Mouse (Mus musculus): ENCODE data around the gene Gm10260. TPM values are rescaled to one million over a fixed set of nuclear protein-coding genes. Genes with fewer than 3 reads are reported as not detected.

Gm10260 gene
- polyA plus RNA-seq, 1 experiment from 2014 or later: 10.9 TPM

DNA sequence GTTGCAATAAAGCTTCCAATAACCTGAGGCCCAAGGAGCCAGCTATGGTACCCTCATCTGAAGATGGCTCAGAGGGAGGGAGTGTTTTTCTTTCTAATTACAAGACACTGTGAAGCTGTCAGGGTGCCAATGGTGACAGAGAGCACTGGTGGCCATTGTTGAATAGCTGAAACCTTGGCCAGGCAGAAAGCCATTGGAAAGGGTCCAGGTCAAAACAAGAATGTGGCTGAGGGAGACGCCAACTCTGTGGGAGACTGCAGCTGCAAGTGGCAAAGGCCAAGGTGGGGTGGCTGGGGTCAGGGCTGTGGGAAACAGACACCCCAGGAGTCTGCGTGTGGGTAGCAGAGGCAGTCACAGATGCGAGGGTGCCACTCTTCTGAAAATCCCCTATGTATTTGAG lies 16.3 kb upstream of the Gm10260 start:
- peaks cover 9% of the 10 kb centered on the region; the same call in 1 of the 2 replicates for H3K4me1 ChIP-seq (ENCODE audit: control insufficient read depth, insufficient read depth, low read length)
- DNase-seq (ENCODE audit: low spot score): no peak
- no peak overlapping the region for H3K4me2 ChIP-seq (ENCODE audit: low read depth, low read length)
- H3K4me3 ChIP-seq (ENCODE audit: low read depth, low read length): no peak overlapping the region
- H3K9ac ChIP-seq (ENCODE audit: low read depth, low read length): no peak overlapping the region
- WGBS: 59% methylated on average over 3 of the region's 3 CpGs
- H3K27ac ChIP-seq (replicated peaks; ENCODE audit: low read depth, low read length): no peak overlapping the region
- no peak for ATAC-seq (ENCODE audit: low read depth)
- no peaks in the 10 kb centered on the region for H3K27me3 ChIP-seq (replicated peaks; ENCODE audit: control insufficient read depth, insufficient read depth, low read length)
- no peaks in the 10 kb centered on the region for H3K36me3 ChIP-seq (ENCODE audit: control insufficient read depth, insufficient read depth, low read length)
- no peaks in the 10 kb centered on the region for H3K9me3 ChIP-seq (ENCODE audit: control insufficient read depth, low read length)

DNA sequence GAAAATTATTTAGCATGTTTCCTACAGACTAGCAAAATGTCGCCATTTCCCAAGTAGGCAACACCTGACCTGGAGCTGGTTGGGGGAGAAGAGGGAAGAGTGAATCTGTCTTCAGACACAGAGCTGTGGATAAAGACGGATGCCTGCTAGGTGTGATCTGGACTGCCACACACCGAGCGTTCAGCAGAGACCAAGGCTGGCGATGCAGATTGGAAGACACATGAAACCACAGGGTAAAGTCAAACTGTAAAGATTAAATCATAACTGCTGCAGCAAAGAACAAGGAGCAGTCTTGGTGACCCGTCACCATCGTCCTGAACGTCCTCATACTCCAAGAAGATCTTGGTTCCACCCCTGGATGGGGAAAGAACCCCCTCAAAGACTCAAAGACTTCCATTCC lies 15.5 kb upstream of the Gm10260 start:
- DNase-seq (ENCODE audit: low spot score): no peak
- Histone ChIP-seq H3K4me2 (ENCODE audit: low read depth, low read length) (no peak overlapping the region), H3K4me1 (ENCODE audit: control insufficient read depth, insufficient read depth, low read length) (peaks cover 9% of the 10 kb centered on the region; the same call in 1 of the 2 replicates), H3K36me3 (ENCODE audit: control insufficient read depth, insufficient read depth, low read length) (no peaks in the 10 kb centered on the region), H3K9ac (ENCODE audit: low read depth, low read length) (no peak overlapping the region), H3K27me3 (replicated peaks; ENCODE audit: control insufficient read depth, insufficient read depth, low read length) (no peaks in the 10 kb centered on the region), H3K27ac (replicated peaks; ENCODE audit: low read depth, low read length) (no peak overlapping the region), H3K9me3 (ENCODE audit: control insufficient read depth, low read length) (no peaks in the 10 kb centered on the region), H3K4me3 (ENCODE audit: low read depth, low read length) (no peak overlapping the region)
- 93% methylated on average over 8 of the region's 8 CpGs for WGBS
- ATAC-seq (ENCODE audit: low read depth): no peak

DNA sequence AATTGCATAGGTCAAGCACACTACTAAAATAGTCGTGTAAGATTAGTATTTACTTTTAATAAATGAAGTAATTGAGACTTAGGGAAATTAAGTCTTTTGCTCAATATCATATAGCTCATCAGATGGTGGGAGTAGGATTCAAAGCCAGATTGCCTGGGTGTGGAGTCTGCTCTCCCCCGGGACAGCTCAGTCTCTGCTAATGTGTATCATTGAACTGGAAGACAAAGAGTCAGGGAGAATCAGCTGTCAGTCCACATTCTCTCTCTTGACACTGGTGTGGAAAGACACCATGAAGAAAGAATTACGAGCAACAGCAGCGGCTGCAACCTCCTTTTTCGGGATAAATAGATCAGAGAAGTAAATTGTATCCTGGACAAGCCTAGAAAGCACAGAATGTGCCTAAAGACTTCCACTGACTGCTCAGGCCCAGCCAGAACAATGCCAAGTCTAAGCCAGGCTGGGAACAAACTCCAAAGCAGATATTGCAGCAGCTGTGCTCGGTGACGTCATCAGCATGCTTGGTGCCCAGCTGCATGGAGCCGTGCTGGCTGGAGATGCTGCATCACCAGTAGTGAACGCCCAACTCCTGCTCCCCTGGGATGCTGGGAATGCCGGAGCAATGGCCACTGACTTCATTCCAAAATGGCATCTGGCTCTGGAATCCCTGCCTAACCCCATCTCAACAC lies 14.5 kb upstream of the Gm10260 start:
- H3K27me3 ChIP-seq (replicated peaks; ENCODE audit: control insufficient read depth, insufficient read depth, low read length): no peaks in the 10 kb centered on the region
- H3K36me3 ChIP-seq (ENCODE audit: control insufficient read depth, insufficient read depth, low read length): no peaks in the 10 kb centered on the region
- no peak overlapping the region for H3K4me2 ChIP-seq (ENCODE audit: low read depth, low read length)
- DNase-seq (ENCODE audit: low spot score) (peak; percentile 89), ATAC-seq (ENCODE audit: low read depth) (peak; percentile 89)
- peaks cover 4% of the 10 kb centered on the region; the same call in 1 of the 2 replicates for H3K4me1 ChIP-seq (ENCODE audit: control insufficient read depth, insufficient read depth, low read length)
- 61% methylated on average over 10 of the region's 10 CpGs for WGBS
- H3K27ac ChIP-seq (replicated peaks; ENCODE audit: low read depth, low read length): 0 out of 2 replicates have a peak overlapping the region, but pooled peaks have one; percentile 34
- H3K4me3 ChIP-seq (ENCODE audit: low read depth, low read length): no peak overlapping the region
- H3K9ac ChIP-seq (ENCODE audit: low read depth, low read length): no peak overlapping the region
- H3K9me3 ChIP-seq (ENCODE audit: control insufficient read depth, low read length): no peaks in the 10 kb centered on the region

DNA sequence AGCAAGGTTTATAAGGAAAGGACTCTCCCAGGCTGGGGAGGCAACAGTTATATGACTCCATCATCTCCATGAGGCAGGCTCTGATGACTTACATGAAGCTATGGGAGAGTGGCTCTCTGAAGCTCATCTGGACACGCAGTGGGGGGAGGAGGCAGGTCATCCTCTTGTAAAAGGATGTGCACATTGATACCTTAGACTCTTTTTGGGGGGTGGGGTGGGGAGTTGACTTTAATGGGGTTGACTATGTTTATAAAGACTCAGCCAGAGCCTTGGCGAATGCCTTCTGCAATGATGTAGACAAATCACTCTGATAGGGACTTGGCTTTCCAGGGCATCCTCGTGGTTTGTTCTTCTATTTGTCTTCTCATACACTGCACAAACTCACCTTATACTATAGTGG lies 8.8 kb upstream of the Gm10260 start:
- ATAC-seq (ENCODE audit: low read depth) (no peak), DNase-seq (ENCODE audit: low spot score) (no peak)
- Histone ChIP-seq H3K36me3 (ENCODE audit: control insufficient read depth, insufficient read depth, low read length) (no peaks in the 10 kb centered on the region), H3K27ac (replicated peaks; ENCODE audit: low read depth, low read length) (no peak overlapping the region), H3K9ac (ENCODE audit: low read depth, low read length) (no peak overlapping the region), H3K4me1 (ENCODE audit: control insufficient read depth, insufficient read depth, low read length) (peaks cover 10% of the 10 kb centered on the region), H3K27me3 (replicated peaks; ENCODE audit: control insufficient read depth, insufficient read depth, low read length) (no peaks in the 10 kb centered on the region), H3K9me3 (ENCODE audit: control insufficient read depth, low read length) (no peaks in the 10 kb centered on the region), H3K4me3 (ENCODE audit: low read depth, low read length) (no peak overlapping the region), H3K4me2 (ENCODE audit: low read depth, low read length) (no peak overlapping the region)
- 82% methylated on average over 3 of the region's 3 CpGs for WGBS

DNA sequence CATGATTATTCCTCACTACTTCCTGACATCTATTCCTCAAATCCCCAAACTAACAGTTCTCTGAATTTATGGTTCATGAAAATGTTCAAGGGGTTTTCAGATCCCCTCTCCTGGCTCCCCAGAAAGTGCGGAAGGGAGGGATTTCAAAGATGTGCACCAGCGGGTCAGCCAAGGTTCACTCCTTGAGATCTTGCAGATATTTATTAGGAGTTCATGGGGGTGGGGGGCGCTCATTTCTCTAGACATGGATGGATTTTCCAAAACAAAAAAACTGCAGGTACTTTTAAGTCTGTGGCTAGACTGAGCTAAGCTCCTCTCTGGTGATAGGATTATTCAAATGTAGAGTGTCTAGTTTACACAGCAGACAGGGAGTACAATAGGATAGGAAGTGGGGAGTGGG lies 8.4 kb upstream of the Gm10260 start:
- Histone ChIP-seq H3K27ac (replicated peaks; ENCODE audit: low read depth, low read length) (no peak overlapping the region), H3K36me3 (ENCODE audit: control insufficient read depth, insufficient read depth, low read length) (no peaks in the 10 kb centered on the region), H3K27me3 (replicated peaks; ENCODE audit: control insufficient read depth, insufficient read depth, low read length) (no peaks in the 10 kb centered on the region), H3K9me3 (ENCODE audit: control insufficient read depth, low read length) (no peaks in the 10 kb centered on the region), H3K4me1 (ENCODE audit: control insufficient read depth, insufficient read depth, low read length) (peaks cover 14% of the 10 kb centered on the region), H3K4me3 (ENCODE audit: low read depth, low read length) (no peak overlapping the region), H3K4me2 (ENCODE audit: low read depth, low read length) (no peak overlapping the region), H3K9ac (ENCODE audit: low read depth, low read length) (no peak overlapping the region)
- DNase-seq (ENCODE audit: low spot score): peak; percentile 78
- peak; percentile 62; the same call in 1 of the 2 replicates for ATAC-seq (ENCODE audit: low read depth)
- 75% methylated on average over 3 of the region's 3 CpGs for WGBS

DNA sequence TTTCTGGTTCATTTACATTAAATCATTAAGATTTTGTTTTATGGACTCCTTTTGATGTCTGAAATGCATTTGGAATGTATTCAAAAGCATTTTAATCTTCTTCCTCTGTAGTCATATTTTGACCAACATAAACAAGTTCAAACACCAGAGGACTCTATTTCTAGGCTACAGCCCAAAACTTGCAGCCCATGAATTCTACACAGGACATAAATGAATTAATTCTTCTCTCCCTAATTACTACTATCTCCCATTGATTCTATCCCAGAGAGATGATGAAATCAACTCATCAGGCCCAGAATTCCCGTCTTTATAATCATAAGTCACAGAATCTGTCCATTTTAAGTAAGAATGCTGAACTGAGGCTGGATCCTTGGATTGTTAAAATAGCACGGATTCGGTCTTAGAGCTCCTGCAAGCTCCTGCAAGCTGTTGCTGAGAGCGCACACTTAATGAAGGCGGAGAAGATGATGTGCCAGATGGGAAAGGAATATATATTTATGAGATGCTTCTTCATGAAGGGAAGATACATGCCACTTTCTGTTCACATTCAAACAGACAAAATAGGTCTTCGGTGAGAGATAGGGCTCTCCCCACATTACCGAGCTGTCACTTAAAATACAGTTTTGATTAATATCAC lies 7.7 kb upstream of the Gm10260 start:
- ATAC-seq (ENCODE audit: low read depth) (no peak), DNase-seq (ENCODE audit: low spot score) (no peak)
- H3K4me1 ChIP-seq (ENCODE audit: control insufficient read depth, insufficient read depth, low read length): peaks cover 19% of the 10 kb centered on the region

DNA sequence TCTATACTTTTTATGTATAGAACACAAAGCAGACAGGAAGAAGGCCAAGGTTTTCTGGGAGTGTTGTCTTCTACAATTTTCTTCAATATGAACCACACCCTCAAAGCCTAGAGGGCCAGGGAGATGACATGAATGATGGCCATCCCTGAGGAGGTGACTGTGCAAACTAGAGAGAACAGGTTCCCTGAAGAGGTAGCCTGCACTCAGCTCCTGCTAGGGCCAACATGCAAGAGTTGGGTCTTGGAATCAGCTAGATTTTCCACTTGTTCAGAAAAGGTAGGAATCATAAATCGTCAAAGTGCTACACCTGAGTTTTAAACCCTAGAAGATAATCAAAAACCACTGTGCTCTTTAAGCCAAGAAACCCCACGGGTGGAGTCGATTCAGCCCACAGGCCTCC lies 6.2 kb upstream of the Gm10260 start:
- H3K27me3 ChIP-seq (replicated peaks; ENCODE audit: control insufficient read depth, insufficient read depth, low read length): no peaks in the 10 kb centered on the region
- H3K36me3 ChIP-seq (ENCODE audit: control insufficient read depth, insufficient read depth, low read length): no peaks in the 10 kb centered on the region
- no peak for ATAC-seq (ENCODE audit: low read depth)
- WGBS: 85% methylated on average over 3 of the region's 3 CpGs
- H3K4me3 ChIP-seq (ENCODE audit: low read depth, low read length): no peak overlapping the region
- H3K4me1 ChIP-seq (ENCODE audit: control insufficient read depth, insufficient read depth, low read length): peaks cover 19% of the 10 kb centered on the region
- no peak for DNase-seq (ENCODE audit: low spot score)
- H3K9me3 ChIP-seq (ENCODE audit: control insufficient read depth, low read length): no peaks in the 10 kb centered on the region
- no peak overlapping the region for H3K4me2 ChIP-seq (ENCODE audit: low read depth, low read length)
- H3K27ac ChIP-seq (replicated peaks; ENCODE audit: low read depth, low read length): no peak overlapping the region
- no peak overlapping the region for H3K9ac ChIP-seq (ENCODE audit: low read depth, low read length)

More for the DNA sequence above, 7.7 kb upstream of the Gm10260 start:
- 70% methylated on average over 7 of the region's 7 CpGs for WGBS
- Histone ChIP-seq H3K4me2 (ENCODE audit: low read depth, low read length) (no peak overlapping the region), H3K27ac (replicated peaks; ENCODE audit: low read depth, low read length) (no peak overlapping the region), H3K4me3 (ENCODE audit: low read depth, low read length) (no peak overlapping the region), H3K27me3 (replicated peaks; ENCODE audit: control insufficient read depth, insufficient read depth, low read length) (no peaks in the 10 kb centered on the region), H3K9ac (ENCODE audit: low read depth, low read length) (no peak overlapping the region), H3K9me3 (ENCODE audit: control insufficient read depth, low read length) (no peaks in the 10 kb centered on the region), H3K36me3 (ENCODE audit: control insufficient read depth, insufficient read depth, low read length) (no peaks in the 10 kb centered on the region)

DNA sequence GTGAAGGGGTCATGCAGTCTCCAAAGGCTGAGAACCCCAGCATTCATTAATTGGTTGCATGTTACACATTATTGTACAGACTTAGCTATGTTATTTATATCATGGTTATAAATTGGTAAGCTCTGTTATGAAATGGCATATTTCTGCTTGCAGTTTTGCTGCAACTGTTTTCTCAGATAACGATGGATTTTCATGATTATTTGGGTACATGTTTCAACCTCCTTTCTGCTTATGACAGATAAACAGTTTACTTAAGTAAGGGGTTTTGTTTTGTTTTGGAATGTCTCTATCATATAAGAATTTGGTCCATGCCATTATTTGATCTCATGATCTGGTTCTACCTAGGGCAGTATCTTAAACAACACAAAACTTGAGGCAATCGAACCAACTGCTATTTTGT lies 5.5 kb upstream of the Gm10260 start:
- 78% methylated on average over 2 of the region's 2 CpGs for WGBS
- Histone ChIP-seq H3K36me3 (ENCODE audit: control insufficient read depth, insufficient read depth, low read length) (no peaks in the 10 kb centered on the region), H3K27ac (replicated peaks; ENCODE audit: low read depth, low read length) (no peak overlapping the region), H3K9ac (ENCODE audit: low read depth, low read length) (no peak overlapping the region), H3K9me3 (ENCODE audit: control insufficient read depth, low read length) (no peaks in the 10 kb centered on the region), H3K4me2 (ENCODE audit: low read depth, low read length) (no peak overlapping the region), H3K27me3 (replicated peaks; ENCODE audit: control insufficient read depth, insufficient read depth, low read length) (no peaks in the 10 kb centered on the region), H3K4me1 (ENCODE audit: control insufficient read depth, insufficient read depth, low read length) (peaks cover 19% of the 10 kb centered on the region), H3K4me3 (ENCODE audit: low read depth, low read length) (no peak overlapping the region)
- no peak for DNase-seq (ENCODE audit: low spot score)
- ATAC-seq (ENCODE audit: low read depth): no peak

DNA sequence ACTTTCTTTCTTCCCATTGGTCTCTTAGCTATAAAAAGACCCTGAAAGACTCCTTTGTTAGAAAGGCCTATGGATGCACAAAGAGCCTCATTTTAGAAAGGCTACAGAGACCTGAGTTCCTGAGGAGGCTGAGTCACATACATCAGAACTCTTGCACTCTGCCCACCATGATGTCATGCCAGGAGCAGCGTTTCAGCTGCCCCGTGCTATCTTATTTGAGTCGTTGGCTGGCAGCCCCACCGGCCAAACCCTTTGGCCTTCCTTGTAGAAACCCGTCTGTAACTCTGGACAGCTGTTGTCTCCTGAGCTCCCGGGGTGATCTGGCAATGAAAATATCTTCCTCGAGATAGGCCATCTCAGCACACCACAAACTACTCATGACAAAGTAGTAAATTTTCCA lies 3.6 kb upstream of the Gm10260 start:
- ATAC-seq (ENCODE audit: low read depth): peak; percentile 24; the same call in 1 of the 2 replicates
- H3K27me3 ChIP-seq (replicated peaks; ENCODE audit: control insufficient read depth, insufficient read depth, low read length): no peaks in the 10 kb centered on the region
- peaks cover 17% of the 10 kb centered on the region for H3K4me1 ChIP-seq (ENCODE audit: control insufficient read depth, insufficient read depth, low read length)
- WGBS: 75% methylated on average over 7 of the region's 7 CpGs
- H3K9ac ChIP-seq (ENCODE audit: low read depth, low read length): no peak overlapping the region
- no peak overlapping the region for H3K27ac ChIP-seq (replicated peaks; ENCODE audit: low read depth, low read length)
- peak; percentile 65 for DNase-seq (ENCODE audit: low spot score)
- no peak overlapping the region for H3K4me3 ChIP-seq (ENCODE audit: low read depth, low read length)
- no peaks in the 10 kb centered on the region for H3K36me3 ChIP-seq (ENCODE audit: control insufficient read depth, insufficient read depth, low read length)
- H3K9me3 ChIP-seq (ENCODE audit: control insufficient read depth, low read length): no peaks in the 10 kb centered on the region
- no peak overlapping the region for H3K4me2 ChIP-seq (ENCODE audit: low read depth, low read length)
